Mouse (Mus musculus) heart, adult 18-20 months (tissue): Measurements from ENCODE around the gene Otop2. TPM values are rescaled to one million over a fixed set of nuclear protein-coding genes. Genes with fewer than 3 reads are reported as not detected.

Experiments
- DNase-seq, 2 experiments: peaks; one replicate each; pipeline ENCODE4 v3.0.0; 2021 to 2022; ENCODE audit warnings: mixed read lengths in 1 of 2
- long read RNA-seq, 2 experiments: library from polyadenylated mRNA; stranded (forward); transcript quantifications; one replicate each; pipeline ENCODE4 v2.0.0; 2021
- total RNA-seq, 2 experiments: library from RNA; stranded (reverse); gene quantifications; 2 replicates each; pipeline ENCODE4 v1.2.3; 2021

The Otop2 gene
- total RNA-seq: not detected
- long read RNA-seq, experiment 1: 0 reads
- long read RNA-seq, experiment 2: 0 reads

DNA sequence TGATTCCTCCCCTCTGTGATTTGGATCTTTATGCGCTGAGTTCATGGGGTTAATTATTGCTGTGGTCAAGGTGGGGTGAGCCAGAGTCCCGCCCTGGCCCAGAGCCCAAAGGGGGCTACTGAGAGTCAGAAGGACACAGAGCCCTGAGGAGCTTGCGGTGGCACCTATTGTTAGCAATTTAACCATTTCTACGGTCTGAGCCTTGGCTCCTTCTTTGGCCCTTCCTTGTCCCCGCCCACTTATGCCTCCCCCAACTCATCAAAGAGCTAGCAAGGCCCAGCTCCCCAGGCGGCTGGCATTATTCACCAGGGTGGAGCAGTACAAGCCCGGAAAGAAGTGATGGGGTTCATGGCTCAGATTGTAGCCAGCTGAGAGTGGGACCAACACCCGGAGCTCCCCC is at the start of gene Otop2:
Gene Otop2 (plus strand): TSS at position 301 of the 400 bp plus-strand sequence.
- no peak for DNase-seq

DNA sequence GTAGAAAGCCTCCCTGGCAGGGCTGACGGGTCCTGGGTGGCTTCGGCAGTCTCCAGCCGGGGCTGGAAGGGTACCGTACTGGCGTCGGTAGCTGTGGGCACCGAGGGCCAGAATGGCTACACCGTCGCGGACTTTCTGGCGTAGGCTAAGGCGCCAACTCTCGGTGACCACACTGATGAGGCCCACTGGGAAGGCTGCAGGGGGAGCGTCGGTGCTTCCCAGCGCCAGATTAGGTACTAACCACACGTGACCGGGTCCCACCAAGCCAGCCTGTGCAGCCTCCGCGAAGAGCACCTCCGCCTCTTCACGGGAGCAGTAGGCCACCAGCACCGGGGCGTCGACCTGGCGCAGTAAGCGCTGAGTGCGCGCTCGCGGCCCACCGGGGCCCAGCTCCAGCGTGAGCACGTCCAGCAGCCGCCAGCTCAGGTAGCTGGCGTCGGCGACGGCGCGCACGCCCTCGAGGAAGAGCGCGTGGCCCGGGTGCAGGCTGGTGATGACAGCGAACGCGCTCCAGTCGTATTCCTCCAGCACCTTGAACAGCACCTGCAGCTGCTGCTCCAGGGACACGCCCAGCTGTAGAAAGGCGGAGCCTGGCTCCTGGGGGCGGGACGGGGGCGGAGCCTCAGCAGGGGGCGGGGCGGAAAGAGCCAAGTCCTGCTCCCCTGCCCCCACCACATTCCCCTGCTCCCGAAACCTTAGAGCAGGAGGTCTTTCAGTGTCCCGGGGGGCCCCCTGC is 49.0 kb upstream of the Otop2 start:
- DNase-seq: no peak

DNA sequence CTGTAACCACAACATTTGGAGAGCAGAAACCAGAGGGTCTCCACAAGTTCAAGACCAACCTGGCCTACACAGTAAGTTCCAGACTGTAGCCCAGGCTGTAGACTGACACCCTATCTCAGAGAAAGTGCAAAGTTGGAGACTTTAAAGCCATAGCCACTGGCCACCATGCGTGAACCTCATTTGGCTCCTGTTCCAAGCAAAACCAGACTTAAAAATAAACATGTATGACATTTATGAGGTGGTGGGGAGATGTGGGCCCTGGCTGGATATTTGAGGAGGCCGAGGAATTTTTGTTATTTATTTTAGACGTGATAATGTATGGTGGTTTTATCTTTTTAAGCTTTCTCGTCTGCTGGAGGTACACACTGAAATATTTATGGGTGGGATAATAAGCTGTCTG is 47.8 kb upstream of the Otop2 start:
- DNase-seq: no peak

DNA sequence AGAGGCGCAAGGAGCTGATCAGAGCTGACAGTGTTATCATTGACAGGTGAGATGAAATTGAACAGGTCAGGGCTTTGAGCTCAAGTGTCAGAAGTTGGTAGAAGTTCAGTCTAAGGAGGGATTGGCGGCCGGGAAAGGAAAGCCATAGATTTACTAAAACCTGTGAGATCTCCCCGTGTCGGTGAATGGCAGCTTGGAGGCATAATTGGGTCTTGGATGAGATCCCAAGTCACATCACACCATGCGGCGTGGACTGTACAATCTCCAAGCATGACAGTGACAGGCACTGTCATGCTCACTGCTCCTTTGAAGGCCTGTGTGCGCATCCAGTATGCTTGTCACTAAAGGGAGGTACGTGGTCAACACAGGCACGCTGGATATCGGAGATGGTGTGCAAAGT is 44.0 kb upstream of the Otop2 start:
- no peak for DNase-seq

DNA sequence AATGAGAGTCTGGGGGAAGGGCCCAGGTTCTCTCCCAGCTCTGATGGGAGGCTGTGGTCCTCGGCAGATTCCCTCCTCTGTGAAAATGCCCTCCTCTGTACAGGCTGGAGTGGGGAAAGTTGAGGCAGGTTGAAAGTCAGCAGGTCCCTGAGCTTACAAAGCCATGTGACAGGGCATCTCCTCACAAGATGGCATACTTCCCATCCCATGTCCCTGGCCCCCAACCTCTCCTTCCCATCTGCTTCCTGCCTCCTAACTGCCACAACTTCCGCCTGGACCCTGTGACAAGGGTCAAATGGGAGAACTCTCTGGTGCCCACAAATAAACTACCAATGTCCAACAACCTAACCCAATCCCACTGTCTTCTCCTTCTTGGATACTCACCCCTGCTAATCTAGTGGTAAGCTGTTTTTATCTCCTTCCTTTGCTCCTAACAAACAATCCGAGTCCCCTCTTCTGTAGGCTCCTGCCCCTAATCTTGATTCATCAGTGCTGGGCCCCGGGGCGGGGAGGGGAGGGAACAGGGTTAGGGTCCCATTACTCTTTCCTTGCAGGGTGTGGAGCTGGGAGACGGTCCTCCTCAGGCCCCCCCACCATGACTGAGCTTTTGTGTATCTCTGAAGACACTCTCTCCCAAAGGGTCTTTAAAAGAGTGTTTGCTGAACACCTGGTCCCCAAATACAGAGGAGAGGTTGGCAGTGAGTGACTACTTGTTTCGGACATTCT is 42.7 kb upstream of the Otop2 start:
- no peak for DNase-seq

DNA sequence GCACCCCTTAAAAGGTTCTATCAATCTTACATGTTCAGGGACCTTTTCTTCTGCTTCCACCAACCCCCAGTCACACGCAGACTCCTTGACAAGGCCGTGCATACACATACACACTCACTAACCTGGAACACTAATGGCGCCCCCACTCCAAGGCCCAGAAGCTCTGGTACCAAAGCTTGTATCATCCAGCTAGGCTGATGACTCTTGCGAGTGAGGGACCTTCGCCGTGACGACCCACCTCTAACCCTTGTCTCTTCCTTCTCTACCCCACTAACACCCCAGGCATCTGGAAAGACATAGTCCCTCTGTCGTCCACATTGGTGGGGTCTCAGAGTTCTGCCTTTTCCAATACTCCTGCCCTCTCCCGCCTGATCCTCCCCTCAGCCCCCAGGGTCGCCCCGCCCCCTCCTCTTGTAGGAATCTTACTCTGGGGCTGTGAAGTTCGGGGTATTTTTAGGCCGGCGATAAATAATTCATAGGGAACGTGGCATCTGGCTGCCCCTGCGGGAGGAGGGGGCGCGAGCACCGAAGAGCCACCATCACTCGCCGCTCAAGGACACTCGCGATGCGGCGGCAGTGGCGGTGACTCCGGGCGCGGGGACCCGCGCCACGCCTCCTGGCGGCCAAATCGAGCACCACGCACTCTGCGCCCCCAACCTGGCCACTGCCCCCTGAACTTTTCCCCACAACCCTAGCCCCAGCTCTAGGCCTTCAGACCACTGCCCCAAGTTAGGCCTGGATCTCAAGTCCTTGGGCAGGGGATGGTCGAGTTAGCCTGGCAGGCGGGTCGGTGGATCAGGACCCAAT is 41.9 kb upstream of the Otop2 start:
- no peak for DNase-seq

DNA sequence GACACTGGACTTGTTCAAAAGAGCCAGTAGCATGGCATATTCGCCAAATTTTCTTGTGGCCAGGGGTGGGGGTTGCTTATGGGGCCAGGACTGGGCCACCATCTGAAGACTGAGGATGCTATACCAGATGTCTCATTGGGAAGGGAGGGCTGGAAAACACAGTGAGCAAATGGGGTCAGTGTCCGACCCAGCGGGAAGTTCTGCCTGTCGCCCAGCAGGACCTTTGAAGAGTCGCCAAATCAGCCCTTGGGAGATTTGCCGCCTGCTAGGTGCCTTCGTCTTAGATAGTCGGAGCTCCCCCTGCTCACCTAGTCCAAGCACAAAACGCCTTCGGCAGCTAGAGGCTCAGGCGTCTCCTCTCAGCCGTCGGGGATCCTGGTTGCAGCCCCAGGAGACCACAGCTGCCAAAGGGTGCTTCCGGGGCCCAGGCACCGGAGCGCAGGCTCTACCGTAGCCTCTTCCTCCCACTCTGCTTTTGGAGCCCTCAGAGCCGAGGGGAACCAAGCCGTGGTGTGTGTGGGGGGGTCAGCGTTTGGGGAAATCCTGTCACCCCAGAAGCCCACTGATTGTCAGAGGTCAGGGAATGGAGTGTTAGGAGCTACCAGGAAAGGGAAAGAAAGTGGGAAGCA is 41.1 kb upstream of the Otop2 start:
- DNase-seq: no peak

DNA sequence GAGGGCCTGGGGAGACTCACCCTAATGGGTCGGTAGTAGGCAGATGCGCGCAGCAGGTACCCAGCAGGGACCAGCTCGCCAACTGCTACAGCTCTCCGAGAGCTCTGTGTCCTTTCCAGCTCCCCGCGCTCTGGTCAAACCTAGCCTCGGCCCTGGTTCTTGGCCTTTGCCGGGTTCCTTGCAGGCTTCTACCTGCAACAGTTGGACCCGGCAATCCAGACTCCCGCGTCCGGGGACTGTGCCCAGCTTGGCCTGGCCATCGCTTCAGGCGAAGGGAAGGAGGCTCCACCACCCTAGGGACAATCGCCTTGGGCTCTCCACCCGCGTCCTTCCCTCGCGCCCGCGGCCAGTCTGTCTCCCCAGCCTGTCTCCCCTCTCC is 40.6 kb upstream of the Otop2 start:
- no peak for DNase-seq

DNA sequence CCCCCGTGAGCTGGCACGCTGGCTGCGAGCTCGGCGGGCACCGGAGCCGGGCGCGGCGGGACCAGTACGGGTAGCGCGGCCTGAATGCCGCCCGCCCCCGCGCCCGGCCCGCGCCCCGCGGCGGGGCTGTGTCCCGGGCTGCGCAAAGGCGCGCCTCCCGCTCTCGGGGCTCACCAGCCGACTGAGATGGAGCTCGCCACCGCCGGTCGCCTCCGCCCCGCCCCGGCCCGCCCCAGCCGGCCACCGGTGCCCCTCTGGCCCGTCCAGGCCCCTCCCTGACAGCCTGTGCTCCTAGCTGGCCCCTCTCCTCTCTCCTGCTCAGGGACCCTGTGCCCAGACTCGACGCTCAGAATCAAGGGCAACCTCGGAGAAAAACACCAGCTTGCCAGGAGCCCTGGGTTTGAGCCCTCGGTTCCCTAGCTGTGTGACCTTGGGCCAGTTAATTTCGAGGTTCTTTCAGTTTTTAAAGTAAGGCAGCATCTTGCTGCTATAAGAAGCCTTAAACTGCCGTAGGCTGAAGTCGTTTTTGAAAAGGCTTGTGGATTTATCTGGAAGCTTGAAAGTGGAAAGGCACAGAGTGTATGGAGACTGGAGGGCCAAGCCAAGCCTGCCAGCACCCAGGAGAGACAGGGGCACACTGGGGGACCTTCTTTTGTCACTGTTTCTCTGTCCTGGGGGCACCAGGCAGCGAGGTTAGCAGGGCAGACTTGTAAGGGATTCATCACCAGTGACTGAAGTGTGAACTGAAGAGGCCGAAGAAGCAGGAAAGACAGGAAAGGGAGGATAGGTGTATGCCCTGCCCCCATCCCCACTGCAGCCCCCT is 39.7 kb upstream of the Otop2 start, which contains the start of gene Grin2c:
Gene Grin2c (minus strand): TSS at position 183 of the 823 bp plus-strand sequence.
- no peak for DNase-seq

DNA sequence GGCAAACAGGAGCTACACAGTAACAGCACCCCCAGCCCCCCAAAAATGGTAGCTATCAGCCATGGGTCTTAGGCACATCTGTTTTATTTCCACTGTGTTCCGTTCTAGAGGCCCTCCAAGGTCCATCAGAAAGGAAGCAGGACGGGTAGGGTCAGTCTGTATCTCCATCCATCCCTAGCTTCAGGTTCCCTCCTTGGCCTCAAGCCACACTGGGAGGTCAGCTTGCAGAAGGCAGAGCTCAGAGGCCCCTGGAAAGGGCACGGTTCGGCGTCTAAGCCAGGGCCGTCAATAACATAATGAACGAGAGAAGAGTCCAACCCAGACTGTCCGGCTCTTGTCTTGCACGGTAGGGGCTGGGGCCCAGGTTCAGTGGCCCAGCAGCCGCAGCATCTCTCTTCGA is 39.0 kb upstream of the Otop2 start:
- DNase-seq: no peak

DNA sequence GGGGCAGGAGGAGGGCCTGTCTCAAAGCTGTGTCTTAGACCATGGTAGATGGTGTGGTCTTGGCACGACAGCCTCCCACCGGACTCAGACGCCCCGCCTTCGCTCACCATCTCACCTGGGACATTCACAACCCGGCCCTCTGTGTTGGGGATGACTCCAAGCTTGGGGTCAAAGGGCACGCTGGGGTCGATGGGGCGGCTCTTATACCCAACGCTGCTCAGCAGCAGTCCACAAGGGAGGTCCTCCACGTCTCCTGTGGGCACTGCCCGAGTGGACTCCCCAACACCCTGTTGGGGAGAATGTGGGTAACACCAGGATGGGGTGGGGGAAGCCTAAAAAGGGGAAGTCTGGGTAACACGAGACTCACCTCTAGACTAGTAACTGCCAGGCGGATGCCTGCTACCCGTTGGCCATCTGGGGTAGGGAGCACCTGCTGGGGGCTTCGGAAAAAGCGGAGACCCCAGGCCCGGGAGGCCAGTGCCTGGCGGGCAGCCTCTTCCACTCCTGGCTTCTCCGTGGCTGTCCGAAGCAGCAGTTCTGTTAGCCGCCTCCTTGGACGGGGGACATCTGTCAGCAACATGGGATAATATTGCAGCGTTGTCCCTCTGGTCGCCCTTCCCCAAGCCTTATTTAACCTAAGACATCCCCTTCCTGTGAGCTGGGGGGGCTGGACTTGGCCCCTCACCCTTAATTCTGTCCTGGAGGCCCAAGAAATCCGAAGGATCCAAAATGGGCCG is 37.5 kb upstream of the Otop2 start:
- no peak for DNase-seq

DNA sequence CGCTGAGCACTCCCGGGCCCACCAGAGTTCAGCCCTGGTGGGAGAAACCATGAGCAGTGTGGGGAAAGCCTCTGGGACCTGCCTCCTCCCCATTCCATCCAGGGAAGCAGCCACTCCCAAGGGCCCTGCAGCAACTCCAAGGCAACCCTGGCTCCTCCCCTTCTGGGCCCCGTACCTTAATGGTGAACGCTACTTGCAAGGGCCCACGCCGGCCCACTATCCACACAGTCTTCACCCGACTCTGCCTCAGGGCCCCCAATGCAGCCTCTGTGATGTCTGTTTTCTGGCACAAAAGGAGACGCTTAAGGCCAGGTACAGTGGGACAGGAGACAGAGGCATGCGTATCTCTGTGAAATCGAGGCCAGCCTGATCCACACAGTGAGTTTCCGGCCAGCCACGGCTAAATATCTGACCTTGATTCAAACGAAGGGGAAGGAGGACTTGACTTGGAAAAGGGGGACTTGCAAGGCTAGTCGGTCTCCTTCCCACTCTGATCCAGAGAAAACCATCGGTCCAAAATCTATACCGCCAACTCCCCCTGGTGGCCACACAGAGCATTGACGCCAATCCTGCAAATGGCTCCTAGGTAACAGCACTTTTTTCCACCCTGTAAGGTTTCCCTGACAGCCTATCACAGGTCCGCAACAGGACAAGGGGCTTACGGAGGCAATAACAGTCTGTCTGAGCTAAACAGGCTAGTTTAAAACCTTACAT is 36.7 kb upstream of the Otop2 start:
- DNase-seq: peak; percentile 72 to 91

DNA sequence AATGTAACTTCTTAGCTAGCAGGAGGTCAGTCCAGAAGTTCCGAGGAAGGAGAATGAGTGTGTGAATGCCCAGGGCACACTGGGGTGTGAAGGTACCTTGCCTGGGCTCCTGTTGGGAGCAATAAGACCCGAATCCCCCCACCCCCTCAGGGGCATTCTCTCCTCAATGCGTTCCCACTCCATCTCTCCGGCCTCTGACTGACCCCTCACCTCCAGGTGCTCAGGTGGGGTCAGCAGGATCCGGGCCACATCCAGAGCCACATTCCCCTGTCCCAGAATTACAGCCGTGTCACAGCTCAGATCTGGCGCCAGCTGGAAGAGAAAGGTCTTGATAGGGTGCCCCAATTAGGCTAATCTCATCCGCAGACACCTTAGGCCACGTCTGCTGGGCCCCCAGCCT is 35.9 kb upstream of the Otop2 start:
- no peak for DNase-seq

DNA sequence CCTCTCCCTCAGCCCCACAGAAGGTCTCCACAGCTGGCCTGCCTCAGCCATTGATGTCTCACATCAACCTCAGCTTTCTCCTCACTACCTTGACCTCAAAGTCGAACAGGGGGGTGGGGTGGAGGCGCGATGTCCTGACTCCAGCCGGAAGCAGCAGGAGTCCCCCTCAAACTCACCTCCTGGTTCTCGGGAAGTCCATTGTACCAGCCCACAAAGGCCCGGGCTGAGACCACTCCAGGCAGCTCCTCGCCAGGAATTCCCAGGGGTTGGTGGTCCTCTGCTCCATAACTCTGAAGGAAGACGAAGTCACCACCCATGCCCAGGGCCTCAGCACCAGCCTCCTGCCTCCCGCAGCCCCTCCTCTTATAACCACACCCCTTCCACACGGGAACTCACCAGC is 35.5 kb upstream of the Otop2 start:
- DNase-seq: no peak

DNA sequence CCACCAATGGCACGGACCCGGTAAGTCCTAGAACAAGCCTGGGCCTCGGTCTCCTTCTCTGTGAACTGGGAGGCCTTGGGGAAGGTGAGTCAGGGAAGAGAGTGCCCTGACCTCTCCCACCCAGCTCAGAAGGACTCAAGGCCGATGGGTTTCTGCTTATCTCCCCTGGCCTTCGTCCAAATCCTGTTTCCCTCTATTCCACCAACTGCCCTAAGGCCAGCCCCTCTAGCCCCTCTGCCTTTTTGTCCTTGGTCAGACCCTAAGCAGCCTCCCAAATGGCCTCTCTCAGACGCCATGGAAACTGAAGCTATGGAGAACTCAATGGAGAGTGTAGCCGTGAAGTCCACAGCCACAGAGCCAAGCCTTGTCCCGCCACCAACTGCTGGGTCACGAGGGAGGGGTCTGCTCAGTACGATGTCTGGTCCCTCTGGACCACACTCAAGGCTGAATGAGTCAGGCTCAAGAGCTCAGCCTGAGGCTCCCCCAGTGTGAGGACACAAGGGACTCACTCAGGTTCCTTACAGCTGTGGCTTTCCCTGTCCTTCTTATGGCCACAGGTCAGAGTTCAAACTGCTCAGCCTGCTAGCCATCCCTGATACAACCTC is 34.0 kb upstream of the Otop2 start:
- no peak for DNase-seq

DNA sequence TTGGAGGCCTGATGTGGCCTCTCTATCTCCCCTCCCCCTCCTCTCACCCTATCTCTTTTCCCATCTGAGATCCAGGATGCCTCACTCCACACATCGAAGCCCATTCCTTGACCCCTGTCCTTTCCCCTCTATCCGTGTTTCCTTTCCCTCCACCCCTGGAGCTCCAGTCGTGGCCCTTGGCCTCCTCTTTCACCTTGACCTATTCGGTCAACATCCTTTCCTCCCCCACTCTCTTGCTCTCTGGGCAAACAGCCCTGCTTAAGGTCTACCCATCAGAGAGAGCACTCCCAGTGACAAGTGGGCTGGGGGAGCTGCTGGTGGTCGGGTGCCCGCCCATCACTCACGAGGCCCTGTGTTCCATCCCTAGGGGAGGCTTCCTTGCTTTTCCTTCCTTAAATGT is 33.2 kb upstream of the Otop2 start:
- no peak for DNase-seq

DNA sequence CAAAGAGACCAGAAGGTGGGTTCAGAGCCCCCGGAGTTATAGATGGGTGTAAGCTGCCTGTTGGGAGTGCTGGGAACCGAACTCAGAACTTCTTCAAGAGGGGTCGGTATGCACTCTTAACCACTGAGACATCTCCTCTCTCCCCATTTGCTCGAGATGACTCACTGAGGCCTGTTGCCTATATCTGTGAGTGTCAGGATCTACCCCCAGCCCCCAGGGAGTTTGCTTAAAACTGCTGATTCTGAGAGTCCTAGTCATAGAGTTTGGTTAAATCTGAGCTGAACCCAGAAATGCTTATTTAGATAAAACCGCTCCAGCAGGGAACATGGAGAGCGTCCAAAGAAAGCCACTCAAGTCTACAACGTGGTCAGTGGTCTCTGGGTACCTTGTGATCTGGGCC is 32.8 kb upstream of the Otop2 start:
- DNase-seq: no peak

DNA sequence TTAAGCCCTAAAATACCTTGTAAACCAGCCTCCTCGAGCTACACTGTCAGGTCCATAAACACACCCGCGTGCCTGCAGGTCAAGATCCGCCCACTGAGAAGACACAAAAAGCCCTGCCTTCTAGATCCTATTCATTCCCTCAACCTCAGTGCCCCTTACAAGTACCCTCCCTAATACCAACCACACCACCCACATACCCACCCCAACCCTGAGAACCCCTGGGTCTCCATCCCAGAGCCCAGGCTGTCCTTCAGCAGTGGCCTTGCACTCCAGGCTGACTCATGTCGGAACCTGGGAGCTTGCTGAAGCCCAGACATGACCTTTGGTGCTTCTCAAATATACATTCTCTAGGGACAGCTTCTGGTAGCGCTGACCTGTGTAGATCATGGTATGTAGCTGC is 32.2 kb upstream of the Otop2 start:
- no peak for DNase-seq

DNA sequence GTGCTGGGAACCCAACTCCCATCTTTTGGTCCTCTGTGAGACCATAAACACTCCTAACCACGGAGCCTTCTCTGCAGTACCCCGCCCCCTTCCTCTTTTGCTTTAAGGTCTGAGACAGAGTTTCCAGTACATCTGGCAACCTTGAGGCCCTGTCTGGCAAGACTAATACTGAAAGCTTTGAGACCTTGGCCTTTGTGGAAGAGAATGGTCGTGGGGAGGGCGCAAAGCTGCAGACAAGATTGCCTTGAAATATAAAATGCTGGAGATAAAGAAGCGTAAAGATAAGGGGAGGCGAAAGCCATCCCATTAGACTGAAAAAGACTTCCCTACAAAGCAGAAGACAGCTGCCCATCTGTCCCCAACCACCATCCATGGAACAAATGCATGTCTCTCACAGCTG is 31.5 kb upstream of the Otop2 start:
- no peak for DNase-seq

DNA sequence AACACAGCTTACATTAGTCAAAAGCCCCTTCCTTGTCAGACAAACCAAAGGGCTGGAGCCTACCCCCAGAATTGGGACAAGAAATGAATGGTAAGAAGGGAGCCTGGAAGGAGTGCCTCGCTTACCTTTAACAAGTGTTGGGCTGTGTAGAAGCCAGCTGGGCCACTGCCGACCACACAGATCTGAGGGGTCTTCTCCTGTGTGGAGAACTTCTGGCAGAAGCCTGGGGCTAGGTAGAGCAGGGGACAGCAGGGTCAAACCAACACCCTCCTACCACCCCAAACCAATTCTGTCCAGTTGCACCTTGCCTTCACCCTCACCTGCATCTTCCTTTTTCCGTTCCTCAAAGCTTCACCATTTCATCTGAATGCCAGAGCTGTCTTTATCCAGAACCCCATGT is 31.0 kb upstream of the Otop2 start:
- no peak for DNase-seq
